Mouse (Mus musculus) kidney, adult 2 months (tissue): ENCODE measurements around the gene Tmem268. TPM values are rescaled to one million over a fixed set of nuclear protein-coding genes. Genes with fewer than 3 reads are reported as not detected.

Source experiments
- DNase-seq: peaks from one replicate; pipeline ENCODE4 v3.0.0; 2021
- H3K27ac ChIP-seq: fragments of 200-500 bp; 2 replicates; pipeline ENCODE4 v1.5.1; 2012; ENCODE audit warnings: low read depth, low read length, control low read depth, inconsistent platforms; ENCODE audit not compliant: insufficient read depth
- H3K27me3 ChIP-seq: fragments of 200-500 bp; replicated peaks from 2 replicates; pipeline ENCODE4 v1.6.1; 2012; ENCODE audit warnings: mild to moderate bottlenecking, moderate library complexity, low read length, inconsistent platforms; ENCODE audit not compliant: control insufficient read depth, insufficient read depth
- H3K36me3 ChIP-seq: fragments of 200-500 bp; 2 replicates; pipeline ENCODE4 v1.6.1; 2012; ENCODE audit warnings: mild to moderate bottlenecking, moderate library complexity, low read length, inconsistent platforms; ENCODE audit not compliant: control insufficient read depth, insufficient read depth
- H3K4me1 ChIP-seq: fragments of 200-500 bp; 2 replicates; pipeline ENCODE4 v1.6.1; 2011; ENCODE audit warnings: low read length; ENCODE audit not compliant: control insufficient read depth, insufficient read depth
- H3K4me3 ChIP-seq: fragments of 200-500 bp; 2 replicates; pipeline ENCODE4 v1.5.1; 2011; ENCODE audit warnings: mild to moderate bottlenecking, low read depth, low read length, control low read depth; ENCODE audit not compliant: insufficient read depth
- CTCF ChIP-seq: fragments of 200-500 bp; conservative IDR thresholded peaks from 2 replicates; pipeline ENCODE4 v1.5.1; 2011; ENCODE audit warnings: low read depth, mild to moderate bottlenecking, control low read depth, low read length, moderate library complexity, mixed read lengths; ENCODE audit not compliant: insufficient read depth, insufficient read length
- POLR2A ChIP-seq: fragments of 200-500 bp; IDR thresholded peaks from one replicate; pipeline ENCODE4 v1.6.1; 2011; ENCODE audit warnings: low read depth, low read length, control low read depth
- WGBS: fragments of 180-500 bp; shearing (Covaris S2); methylation state at CpG from one replicate; pipeline ENCODE4 v1.1.7; 2018; 5-methylcytosine and 5-hydroxymethylcytosine counted together
- polyA plus RNA-seq: library from polyadenylated mRNA; depleted of rRNA; stranded (reverse); fragments of >200 nt; gene quantifications from 2 replicates; pipeline ENCODE4 v1.2.3, GENCODE M21; 2012

Gene Tmem268
- polyA plus RNA-seq, 1 experiment = 10.1 TPM

DNA sequence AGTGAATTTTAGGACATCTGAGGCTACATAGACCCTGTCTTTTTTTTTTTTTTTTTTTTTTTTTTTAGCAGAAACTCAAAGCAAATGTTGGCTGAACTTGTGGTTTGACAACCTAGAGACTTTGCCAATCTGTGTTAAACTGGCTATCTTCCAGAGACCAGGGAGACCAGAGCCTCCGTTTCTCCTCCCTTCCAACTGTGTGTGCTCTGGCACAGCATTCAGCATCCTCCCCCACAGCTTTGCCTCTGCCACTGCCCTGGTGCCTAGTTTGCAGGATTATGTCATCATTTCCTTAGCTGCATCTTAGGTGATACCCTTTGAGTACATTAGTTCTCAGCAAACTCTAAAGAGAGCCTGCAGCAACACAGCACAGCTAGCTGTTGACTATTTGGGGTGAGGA, 10.8 kb upstream of the Tmem268 start:
- WGBS = 18% methylated on average over 1 of the region's 1 CpGs
- TF ChIP-seq CTCF (no peak), POLR2A (no peak)
- no peak overlapping the region for H3K27ac ChIP-seq
- peaks cover 13% of the 10 kb centered on the region; the same call in 1 of the 2 replicates for H3K4me1 ChIP-seq
- DNase-seq = peak; percentile 53
- H3K27me3 ChIP-seq = no peaks in the 10 kb centered on the region
- H3K4me3 ChIP-seq = no peak overlapping the region
- peaks cover 16% of the 10 kb centered on the region; the same call in 1 of the 2 replicates for H3K36me3 ChIP-seq

DNA sequence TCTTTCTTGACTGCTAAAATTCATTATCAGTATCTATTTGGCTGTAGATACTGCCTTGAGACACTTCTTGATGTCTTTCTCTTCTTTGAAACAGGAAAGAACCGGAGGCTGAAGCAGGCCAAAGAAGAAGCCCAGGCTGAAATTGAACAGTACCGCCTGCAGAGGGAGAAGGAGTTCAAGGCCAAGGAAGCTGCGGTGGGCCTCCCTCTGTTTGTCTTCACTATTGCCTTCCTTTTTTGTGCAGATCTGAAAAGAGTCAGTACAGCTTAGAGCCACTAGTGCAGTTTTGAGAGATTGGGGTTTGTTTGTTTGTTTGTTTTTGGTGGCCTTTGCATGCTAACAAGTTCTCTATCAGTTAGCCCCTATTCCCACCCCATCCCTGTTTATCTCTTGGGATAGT, 10.1 kb upstream of the Tmem268 start:
- TF ChIP-seq POLR2A = no peak
- TF ChIP-seq CTCF = no peak
- WGBS = 64% methylated on average over 3 of the region's 3 CpGs
- no peak for DNase-seq
- H3K27ac ChIP-seq = no peak overlapping the region
- peaks cover 16% of the 10 kb centered on the region; the same call in 1 of the 2 replicates for H3K36me3 ChIP-seq
- H3K4me1 ChIP-seq = peaks cover 13% of the 10 kb centered on the region; the same call in 1 of the 2 replicates
- no peaks in the 10 kb centered on the region for H3K27me3 ChIP-seq
- no peak overlapping the region for H3K4me3 ChIP-seq

DNA sequence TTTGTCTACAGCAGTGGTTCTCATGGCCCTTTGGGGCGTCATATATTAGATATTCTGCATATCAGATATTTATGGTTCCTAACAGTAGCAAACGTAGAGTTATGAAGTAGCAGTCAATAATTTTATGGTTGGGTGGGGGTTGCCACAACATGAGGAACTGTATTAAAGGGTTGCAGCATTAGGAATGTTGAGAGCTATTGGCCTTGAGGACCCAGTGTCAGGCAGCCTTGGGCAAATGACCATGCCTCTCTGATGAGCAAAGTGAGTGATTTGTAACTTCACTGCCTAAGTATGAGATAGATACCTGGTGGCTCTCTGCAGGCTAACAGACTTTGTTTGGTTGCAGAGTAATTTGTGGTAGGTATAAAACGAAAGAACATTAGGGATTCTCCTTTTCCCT, 7.7 kb upstream of the Tmem268 start:
- peaks cover 16% of the 10 kb centered on the region; the same call in 1 of the 2 replicates for H3K36me3 ChIP-seq
- WGBS = 92% methylated on average over 3 of the region's 3 CpGs
- H3K4me3 ChIP-seq = no peak overlapping the region
- H3K4me1 ChIP-seq = peaks cover 7% of the 10 kb centered on the region; the same call in 1 of the 2 replicates
- no peaks in the 10 kb centered on the region for H3K27me3 ChIP-seq
- DNase-seq = no peak
- no peak overlapping the region for H3K27ac ChIP-seq
- no peak for TF ChIP-seq CTCF
- TF ChIP-seq POLR2A = no peak

DNA sequence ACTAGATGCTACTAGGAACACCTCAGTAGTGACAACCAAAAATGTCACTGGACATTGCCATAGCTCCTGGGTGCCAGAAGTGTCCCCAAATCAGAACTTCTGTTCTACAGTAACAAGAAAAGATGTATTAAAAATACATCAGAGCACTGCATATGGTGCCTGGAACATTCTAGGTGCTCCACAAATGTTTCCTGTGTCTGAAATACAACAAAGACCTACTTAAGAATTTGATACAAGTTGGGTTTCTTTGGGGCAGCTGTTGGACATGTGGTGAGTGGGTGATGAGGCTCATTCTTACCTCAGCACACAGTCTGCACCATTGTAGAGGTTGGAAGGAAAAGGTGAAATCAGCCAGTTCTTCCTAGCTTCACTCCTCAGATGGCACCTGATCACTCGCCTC, 5.7 kb upstream of the Tmem268 start:
- H3K36me3 ChIP-seq = peaks cover 16% of the 10 kb centered on the region; the same call in 1 of the 2 replicates
- DNase-seq = no peak
- no peak overlapping the region for H3K27ac ChIP-seq
- no peak overlapping the region for H3K4me3 ChIP-seq
- peaks cover 16% of the 10 kb centered on the region for H3K4me1 ChIP-seq
- H3K27me3 ChIP-seq = no peaks in the 10 kb centered on the region
- WGBS = 97% methylated on average over 1 of the region's 1 CpGs
- no peak for TF ChIP-seq POLR2A
- TF ChIP-seq CTCF = no peak

DNA sequence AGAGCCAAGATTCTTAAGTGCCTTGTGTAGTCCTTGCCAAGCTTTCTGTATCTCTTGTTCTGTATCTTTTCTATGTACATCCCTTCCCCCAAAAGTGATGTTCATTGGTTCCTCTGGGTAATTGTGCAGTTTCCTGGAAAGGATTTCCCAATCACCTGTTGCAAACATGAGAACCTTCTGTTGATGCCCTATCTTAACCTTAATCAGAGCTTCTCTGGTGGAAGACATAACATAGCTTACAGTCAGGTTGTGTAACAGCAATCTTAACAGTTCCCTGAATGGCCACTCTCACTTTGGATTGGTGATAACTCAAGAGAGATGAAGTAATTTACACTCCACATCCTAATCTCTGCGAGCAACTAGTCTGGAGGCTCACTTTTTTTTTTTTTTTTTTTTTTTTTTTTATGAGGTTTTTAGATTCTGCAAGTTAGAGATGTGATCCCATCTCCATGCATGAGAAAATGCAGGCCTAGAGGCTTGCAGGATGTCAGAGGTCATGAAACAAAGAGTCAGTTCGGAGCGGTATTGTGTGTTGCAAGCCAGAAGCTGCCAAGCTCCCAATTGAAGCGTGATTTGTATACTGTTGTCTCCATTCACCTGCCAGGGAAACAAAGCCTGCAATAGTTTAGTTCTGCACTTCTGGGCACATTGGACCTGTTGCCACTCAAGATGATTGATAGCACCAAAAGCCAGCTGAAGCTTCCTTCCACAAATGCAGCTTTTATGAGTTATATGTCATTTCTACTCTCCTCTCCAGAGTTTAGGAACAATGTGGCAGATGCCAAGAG, 4.6 kb upstream of the Tmem268 start:
- no peak for DNase-seq
- WGBS = 57% methylated on average over 4 of the region's 4 CpGs
- no peaks in the 10 kb centered on the region for H3K27me3 ChIP-seq
- peaks cover 18% of the 10 kb centered on the region for H3K4me1 ChIP-seq
- H3K36me3 ChIP-seq = peaks cover 13% of the 10 kb centered on the region; the same call in 1 of the 2 replicates
- no peak overlapping the region for H3K27ac ChIP-seq
- TF ChIP-seq POLR2A (no peak), CTCF (no peak)
- no peak overlapping the region for H3K4me3 ChIP-seq

DNA sequence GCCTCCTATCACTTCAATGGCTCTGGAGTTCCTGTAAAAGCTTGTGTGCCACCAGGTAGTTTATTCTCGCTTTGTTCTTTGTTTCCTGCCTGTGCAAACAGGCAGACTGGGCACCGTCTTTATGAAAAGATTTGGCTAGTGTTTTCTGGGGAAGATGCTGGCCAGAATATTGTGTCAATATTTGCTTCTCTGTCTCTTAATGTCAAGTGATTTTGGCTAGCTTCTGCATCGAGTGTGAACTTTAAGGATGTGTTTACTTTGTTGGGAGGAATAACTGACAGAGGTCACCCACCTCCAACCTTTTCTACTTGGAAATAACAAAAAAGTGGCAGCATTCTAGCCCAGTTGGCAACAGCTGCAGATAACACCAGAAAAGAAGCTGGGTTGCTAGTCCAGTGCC, 4.0 kb upstream of the Tmem268 start:
- DNase-seq = no peak
- Histone ChIP-seq H3K27me3 (no peaks in the 10 kb centered on the region), H3K4me1 (peaks cover 18% of the 10 kb centered on the region), H3K4me3 (no peak overlapping the region), H3K27ac (no peak overlapping the region), H3K36me3 (peaks cover 10% of the 10 kb centered on the region; the same call in 1 of the 2 replicates)
- WGBS = 62% methylated on average over 3 of the region's 3 CpGs
- TF ChIP-seq CTCF (no peak), POLR2A (no peak)

DNA sequence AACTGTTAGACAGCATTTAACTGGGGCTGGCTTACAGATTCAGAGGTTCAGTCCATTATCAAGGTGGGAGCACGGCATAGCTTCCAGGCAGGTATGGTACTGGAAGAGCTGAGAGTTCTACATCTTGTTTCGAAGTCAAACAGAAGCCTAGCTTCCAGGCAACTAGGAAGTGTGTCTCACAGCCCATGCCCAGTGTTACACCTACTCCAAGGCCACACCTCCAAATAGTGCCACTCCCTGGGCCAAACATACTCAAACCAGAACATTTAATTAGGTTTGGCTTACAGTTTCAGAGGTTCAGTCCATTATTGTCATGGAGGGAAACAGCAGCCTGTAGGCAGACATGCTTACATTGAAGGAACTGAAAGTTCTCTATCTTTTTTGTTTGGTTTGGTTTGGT, 3.5 kb upstream of the Tmem268 start:
- no peak overlapping the region for H3K4me3 ChIP-seq
- H3K36me3 ChIP-seq = peaks cover 10% of the 10 kb centered on the region; the same call in 1 of the 2 replicates
- TF ChIP-seq CTCF = no peak
- no peak for TF ChIP-seq POLR2A
- H3K4me1 ChIP-seq = peaks cover 18% of the 10 kb centered on the region
- 95% methylated on average over 2 of the region's 2 CpGs for WGBS
- H3K27ac ChIP-seq = no peak overlapping the region
- no peaks in the 10 kb centered on the region for H3K27me3 ChIP-seq
- DNase-seq = no peak
